Mouse (Mus musculus) lung, postnatal 0 days (tissue): ENCODE results near the gene Rhbdf2.

ENCODE experiments used
- CTCF ChIP-seq: IDR thresholded peaks from 2 replicates; pipeline ENCODE4 v1.5.1; 2016; ENCODE audit warnings: antibody characterized with exemption, mild to moderate bottlenecking
- EP300 ChIP-seq: IDR thresholded peaks from 2 replicates; pipeline ENCODE4 v1.6.1; 2016; ENCODE audit warnings: antibody characterized with exemption, mild to moderate bottlenecking, control low read depth

DNA sequence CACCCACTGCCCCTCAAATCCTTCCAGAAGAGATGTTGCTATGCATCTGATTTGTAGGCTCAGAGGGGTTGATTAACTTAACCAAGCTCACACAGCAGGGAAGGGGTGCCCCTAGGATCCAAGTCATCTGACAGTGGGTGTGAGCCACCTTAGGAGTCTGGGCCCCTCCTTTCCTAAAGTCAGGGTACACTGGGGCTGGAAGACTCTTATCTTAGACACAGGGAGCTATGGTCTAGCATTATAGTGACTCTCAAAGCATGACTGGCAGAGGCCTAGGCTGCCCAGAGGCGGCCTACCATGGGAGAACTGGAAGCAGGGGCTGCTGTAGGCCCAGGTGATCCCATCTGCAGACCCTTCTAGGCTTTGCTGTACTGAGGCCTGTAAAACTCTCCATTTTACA, 14.3 kb downstream of the Rhbdf2 start:
- TF ChIP-seq CTCF (no peak), EP300 (no peak)
